Mouse (Mus musculus) adrenal gland, postnatal 25 days (tissue): ENCODE measurements around the gene Rpap3. TPM values are rescaled to one million over a fixed set of nuclear protein-coding genes. Genes with fewer than 3 reads are reported as not detected.
"Not testable (repeated sequence)": the region's sequence is repeated elsewhere in the genome, so short reads cannot be mapped to it uniquely, and the experiment has no call there.

ENCODE experiments used
- DNase-seq: peaks from one replicate; pipeline ENCODE4 v3.0.0; 2021; ENCODE audit warnings: mixed read lengths
- total RNA-seq: library from RNA; stranded (reverse); gene quantifications from 2 replicates; pipeline ENCODE4 v1.2.3, GENCODE M21; 2021

Rpap3 gene
- total RNA-seq, 1 experiment from 2014 or later: 25.4 TPM

DNA sequence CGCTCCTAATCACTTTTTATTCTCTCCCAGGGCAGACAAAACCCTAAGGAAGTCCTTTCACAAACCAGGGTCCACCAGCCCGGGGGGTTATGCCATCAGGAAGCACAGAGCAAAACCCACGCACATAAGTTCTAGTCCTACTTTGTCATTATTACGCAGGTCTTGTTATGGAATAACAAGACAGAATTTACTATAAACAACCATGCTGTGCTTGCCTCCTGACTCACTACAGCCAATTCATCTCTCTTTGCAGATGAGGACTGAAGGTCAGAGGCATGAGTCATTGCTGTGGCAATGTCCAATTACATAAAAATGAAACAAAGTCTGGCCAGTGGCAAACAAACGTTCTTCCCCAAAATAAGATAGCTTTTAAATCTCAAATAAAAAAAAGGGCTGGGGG is 12.2 kb downstream of the Rpap3 start:
- no peak for DNase-seq

GRCm38 (mm10) chr15:97684118-97684517 is 21.5 kb downstream of the Rpap3 start:
- no peak for DNase-seq

- DNase-seq: no peak
Measured at GRCm38 (mm10) chr15:97682053-97682452, 23.6 kb downstream of the Rpap3 start.

- no peak for DNase-seq
Measured at GRCm38 (mm10) chr15:97679991-97680681, 25.5 kb downstream of the Rpap3 start.

GRCm38 (mm10) chr15:97677341-97677740 is 28.3 kb downstream of the Rpap3 start:
- DNase-seq: no peak

- no peak for DNase-seq
Measured at GRCm38 (mm10) chr15:97675927-97676326, 29.7 kb downstream of the Rpap3 start.

- DNase-seq: no peak
Measured at GRCm38 (mm10) chr15:97674423-97674822, 31.2 kb downstream of the Rpap3 start.

DNA sequence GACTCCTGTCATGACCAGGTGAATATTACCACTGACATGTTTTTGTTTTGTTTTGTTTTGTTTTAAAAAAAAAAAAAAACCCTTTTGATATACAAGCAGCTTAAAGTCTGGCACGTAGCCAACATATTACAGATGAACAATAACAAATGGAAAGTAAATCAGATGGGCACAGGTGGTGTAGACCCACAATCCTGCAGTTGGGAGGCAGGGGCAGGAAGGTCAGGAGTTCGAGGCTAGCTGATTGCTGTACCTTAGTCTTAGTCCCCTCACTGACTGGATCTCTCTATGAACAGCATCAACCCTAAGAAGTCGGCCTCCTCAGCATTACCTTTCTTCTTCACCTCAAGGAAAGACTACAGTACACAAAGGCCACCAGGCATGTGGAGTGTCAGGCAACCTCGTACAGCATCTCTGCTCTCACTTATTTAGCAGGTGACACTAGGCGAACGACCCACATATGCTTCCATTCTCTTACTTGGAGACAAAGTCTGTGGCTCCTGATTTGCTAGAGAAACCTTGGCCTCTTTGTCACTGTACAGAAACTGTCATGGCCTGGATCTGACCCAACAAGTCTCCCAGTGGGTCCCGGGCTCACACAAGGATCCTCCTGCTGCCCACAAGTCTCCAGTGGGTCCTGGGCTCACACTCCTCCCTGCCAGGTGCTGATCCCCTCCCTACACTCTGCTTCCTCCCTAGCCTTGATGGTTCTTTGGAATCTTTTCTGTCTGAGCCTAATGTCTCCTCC is 32.2 kb downstream of the Rpap3 start:
- DNase-seq: no peak

GRCm38 (mm10) chr15:97672211-97672765 is 33.3 kb downstream of the Rpap3 start:
- DNase-seq: no peak

DNA sequence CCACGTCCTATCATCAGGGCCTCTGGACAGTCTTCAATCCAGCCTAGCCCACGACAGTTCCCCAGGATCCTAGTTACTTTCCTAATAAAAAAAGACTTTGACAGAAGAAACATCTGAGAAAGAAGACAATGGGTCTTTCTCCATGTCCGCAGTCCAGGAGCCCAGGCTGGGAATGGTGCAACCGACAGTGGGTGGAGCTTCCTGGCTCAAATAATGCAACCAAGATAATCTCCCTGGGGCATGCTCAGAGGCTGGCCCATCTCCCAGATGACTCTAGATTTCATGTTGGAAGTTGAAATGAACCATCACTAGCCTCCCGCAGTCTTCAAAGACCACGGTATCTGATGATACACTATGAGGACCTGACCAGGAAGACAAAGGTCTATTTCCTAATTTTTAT is 35.1 kb downstream of the Rpap3 start:
- no peak for DNase-seq

- DNase-seq: not testable (repeated sequence)
Measured at GRCm38 (mm10) chr15:97668158-97668877, 37.3 kb downstream of the Rpap3 start.

DNA sequence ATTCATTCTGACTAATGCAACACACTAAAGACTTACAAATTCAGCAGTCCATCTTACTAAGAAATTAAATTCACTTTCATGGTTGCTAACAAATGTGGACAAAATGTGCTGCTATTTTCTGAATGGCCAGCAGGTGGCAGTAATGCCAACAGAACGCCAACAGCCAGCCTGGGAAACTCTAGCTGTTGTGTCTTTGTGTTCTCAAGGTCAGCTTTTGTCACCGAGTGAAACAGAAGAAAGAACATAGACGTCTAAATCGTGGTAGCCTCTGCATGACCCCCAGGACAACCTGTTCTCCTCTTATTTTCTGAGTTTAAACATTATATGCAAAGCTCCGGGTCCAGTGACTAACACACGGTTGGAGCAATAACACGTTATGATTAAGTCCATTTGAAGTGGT is 38.2 kb downstream of the Rpap3 start:
- peak; percentile 50 for DNase-seq

DNA sequence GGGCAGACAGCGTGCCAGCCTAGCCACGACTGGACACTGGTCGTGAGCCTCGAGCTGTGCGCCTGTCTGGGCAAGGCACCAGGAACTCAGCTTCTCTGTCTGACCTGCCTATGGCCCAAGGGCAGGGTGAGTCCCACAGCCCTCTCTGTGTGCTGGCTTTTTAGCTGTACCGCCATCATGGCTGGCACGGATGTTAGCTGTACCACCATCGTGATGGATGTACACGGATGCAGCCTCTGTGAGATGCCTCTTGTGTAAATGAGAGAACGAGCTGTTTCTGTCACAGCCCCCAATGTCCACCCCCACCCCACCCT is 39.2 kb downstream of the Rpap3 start:
- no peak for DNase-seq

DNA sequence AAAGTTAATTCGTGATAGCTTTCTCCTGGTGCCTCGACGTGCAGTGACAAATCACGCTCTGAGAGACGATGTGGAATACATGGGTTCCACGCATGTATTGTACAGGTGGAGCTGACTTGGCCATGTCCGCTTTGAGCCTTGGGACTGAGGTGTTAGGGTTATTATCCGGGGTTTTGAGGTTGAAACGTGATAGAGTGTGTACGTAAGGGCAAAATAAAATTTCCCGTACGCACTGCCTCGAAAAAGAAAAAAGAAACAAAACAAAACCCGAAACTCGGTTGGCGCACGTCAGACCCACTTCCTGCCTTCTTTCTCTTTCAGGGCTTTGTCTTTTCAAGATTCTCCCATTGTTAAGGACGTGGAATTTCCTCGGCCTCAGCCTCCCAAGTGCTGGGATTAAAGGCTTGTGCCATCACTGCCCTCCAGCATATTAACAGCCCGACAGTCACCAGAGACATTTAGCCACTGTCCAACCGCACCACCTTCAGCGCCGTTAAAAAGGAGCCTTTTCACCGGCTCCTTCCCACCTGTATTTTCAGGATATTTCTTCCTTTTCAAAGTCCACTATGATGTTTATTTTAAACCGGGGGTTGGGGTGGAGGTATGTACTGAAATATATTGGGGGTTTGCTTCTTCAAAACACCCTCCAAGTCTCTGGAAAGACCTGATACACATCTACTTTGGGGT is 39.7 kb downstream of the Rpap3 start:
- no peak for DNase-seq

DNA sequence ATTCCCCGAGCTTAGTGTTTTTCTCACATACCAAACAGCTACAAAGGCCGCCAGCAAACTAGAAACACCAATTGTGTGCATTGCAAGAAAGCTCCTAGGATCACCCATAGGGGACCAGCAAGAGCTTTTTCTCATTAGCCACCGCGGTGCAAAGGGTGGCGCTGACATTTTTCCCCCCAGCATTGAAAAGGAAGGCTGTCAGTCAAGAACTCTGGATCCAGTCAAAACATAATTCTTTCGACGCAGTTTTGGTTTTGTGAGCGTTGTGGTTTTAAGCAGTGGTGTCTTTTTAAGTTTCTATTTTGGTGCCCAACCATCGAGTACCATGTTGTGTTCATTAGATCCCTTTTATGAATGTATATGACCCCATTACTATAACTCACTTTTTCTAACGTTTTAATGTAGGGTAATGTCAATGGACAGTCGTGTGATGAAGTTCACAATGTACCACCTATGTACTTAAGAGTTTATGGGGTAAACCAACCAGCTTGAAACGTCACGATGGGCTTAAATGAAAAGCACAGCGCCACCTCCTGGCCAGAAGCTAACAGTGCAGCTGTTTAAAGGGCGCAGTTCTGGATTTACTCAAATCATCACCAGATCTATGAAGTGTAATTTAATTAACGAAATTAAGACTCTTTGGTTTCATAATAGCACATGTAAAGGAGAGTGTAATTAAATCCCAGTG is 40.5 kb downstream of the Rpap3 start:
- DNase-seq: no peak

DNA sequence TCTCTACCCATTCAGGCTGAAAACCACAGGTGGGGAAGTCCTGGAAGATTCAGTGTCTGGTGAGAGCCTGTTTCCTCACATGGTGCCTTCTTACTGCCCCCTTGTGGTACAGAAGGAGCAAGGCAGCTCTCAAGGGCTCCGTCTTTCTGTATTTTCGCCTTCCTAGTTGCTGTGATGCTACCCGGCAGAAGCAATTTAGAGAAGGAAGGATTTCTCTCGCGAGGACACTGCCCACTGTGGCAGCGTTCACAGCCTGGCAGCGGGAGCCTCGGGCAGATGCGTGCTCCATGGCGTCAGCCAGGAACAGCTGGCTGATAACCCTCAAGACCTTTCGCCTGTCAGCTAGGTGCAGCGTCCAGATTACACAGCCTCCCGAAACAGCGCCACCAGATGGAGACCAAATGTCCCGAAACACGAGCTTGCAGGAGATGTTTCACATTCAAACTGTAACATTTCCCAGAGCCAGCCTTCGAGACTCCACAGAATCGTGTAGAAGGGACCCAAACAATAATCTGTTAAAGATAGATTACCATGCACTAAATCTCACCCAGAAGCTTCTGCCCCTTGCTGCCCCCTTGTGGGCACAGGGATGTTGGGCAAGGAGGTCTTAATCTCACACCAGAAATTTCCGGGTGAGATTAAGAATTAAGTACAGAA is 41.7 kb downstream of the Rpap3 start:
- DNase-seq: peak; percentile 68

GRCm38 (mm10) chr15:97658755-97659116 is 46.9 kb downstream of the Rpap3 start:
- no peak for DNase-seq

DNA sequence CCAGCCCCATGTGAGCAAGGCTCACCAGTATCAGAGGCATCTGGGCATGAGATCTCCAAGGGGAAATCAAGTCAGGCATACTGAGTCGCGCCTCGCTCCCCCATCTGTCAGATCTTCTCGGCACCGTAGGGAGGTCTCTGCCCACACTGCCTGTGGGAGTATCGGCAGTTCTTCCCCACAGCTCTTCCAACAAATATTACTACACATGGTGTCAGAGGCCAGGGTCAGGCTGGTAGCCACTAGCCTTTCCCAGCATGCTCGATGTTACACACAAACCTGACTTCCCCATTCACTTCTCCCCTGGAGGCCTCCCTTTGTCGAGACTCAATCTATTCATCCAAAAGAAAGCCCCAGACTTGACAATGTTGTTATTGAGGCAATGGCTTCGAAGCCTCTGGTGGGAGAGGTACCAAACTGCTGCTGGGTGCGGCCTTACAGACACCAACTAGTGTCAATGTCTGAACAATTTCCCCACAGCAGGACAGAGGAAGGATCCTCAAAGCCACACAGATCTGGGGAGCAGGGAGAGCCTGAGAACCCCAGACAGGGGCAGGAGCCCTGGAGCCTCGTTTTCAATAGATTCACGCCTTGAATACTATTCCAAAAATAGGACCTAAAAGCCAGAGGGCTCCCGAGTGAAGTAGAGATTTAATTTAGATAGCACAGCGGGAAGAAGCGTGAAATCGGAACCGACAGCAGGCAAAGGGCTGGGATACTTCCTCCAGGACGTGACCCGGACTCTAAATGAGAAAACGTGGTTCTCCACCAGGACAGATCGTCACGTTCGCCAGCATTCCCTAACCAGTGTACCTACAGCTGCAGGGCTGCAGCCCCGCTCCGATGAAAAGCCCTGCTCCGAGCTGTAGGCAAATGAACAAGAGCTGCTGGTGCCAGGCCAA is 47.5 kb downstream of the Rpap3 start:
- DNase-seq: no peak

DNA sequence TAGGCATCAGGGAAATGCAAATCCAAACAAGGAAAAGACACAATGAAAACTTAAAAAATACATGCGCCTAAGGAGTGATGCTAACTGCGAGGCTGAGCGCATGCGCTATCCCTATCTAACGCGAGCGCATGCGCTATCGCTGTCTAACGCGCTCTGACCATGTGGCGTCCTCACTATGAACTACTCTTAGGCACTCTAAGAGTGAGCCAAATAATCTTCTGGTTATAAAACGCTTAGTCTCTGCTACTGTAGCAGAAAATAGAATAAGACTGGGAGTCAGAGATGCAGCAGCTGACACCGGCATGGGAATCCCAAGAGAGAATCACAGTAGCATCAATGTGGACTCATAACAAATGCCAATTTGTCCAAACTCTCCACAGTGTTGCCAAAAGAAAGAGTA is 48.2 kb downstream of the Rpap3 start:
- no peak for DNase-seq

- no peak for DNase-seq
Measured at GRCm38 (mm10) chr15:97649726-97650125, 55.9 kb downstream of the Rpap3 start.
